Comparison of ENCODE assay signal across 10 mouse cellular contexts in the genomic region with DNA sequence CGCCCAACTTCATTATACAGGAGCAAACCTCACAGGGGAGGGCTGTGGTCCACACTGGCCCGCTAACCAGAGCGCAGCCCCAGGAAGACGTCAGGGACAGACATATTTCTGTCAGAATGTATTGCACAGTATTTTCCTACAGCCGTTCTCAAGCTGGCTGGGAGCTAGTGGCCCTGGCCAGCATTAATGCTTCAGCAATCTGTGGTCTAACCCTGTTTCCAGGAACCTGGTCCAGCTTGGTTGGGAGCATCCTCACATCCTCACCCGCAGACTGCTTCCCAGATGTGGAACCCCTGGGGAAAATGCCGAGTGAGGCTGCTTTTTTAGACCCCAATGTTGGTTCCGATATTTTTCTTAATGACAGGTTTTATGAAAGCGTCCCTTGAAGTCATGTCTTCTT.
"Had no signal": no experiment of that assay in that cellular context is flagged by ENCODE, and none has a peak within 500 bp of the region (broad histone marks: within the 10 kb centered on the region; RNA-seq: fewer than 3 reads in every experiment).

No protein-coding gene starts in this region.

- H3K27ac ChIP-seq: limb, embryonic 13.5 days; liver, embryonic 12.5 days; midbrain, embryonic 10.5 days; midbrain, embryonic 15.5 days; neural tube, embryonic 12.5 days had no signal

- H3K9me3 ChIP-seq: liver, embryonic 12.5 days; midbrain, embryonic 10.5 days; midbrain, embryonic 15.5 days; neural tube, embryonic 12.5 days had no signal

- H3K4me3 ChIP-seq: limb, embryonic 13.5 days; liver, embryonic 12.5 days; midbrain, embryonic 10.5 days; midbrain, embryonic 15.5 days; neural tube, embryonic 12.5 days had no signal

- DNase-seq: kidney, adult 8-10 months; layer of hippocampus, adult 9-11 months; layer of hippocampus, postnatal 36 days; spleen, adult 18-20 months had no signal

- H3K4me2 ChIP-seq: limb, embryonic 13.5 days; liver, embryonic 12.5 days; midbrain, embryonic 15.5 days; neural tube, embryonic 12.5 days had no signal

- H3K4me1 ChIP-seq: liver, embryonic 12.5 days; midbrain, embryonic 15.5 days had no signal

- H3K27me3 ChIP-seq: limb, embryonic 13.5 days; midbrain, embryonic 15.5 days; neural tube, embryonic 12.5 days had no signal

- ATAC-seq: intestine, embryonic 16.5 days; liver, embryonic 12.5 days; midbrain, embryonic 15.5 days had no signal

- H3K36me3 ChIP-seq: limb, embryonic 13.5 days; liver, embryonic 12.5 days; midbrain, embryonic 10.5 days; midbrain, embryonic 15.5 days; neural tube, embryonic 12.5 days had no signal

- H3K9ac ChIP-seq: limb, embryonic 13.5 days; liver, embryonic 12.5 days; midbrain, embryonic 15.5 days; neural tube, embryonic 12.5 days had no signal
